Mouse (Mus musculus) cortical plate, adult 2 months (tissue): ENCODE measurements around the gene Brinp2.

Experiments
- CTCF ChIP-seq: fragments of 200-500 bp; IDR thresholded peaks from 2 replicates; pipeline ENCODE4 v1.5.1; 2011; ENCODE audit warnings: mild to moderate bottlenecking, control low read depth, low read length; ENCODE audit not compliant: insufficient read depth; ENCODE audit errors: extremely low read depth
- POLR2A ChIP-seq: fragments of 200-500 bp; IDR thresholded peaks from 2 replicates; pipeline ENCODE4 v1.6.1; 2011; ENCODE audit warnings: mild to moderate bottlenecking, low read length, control low read depth; ENCODE audit not compliant: insufficient read depth; ENCODE audit errors: extremely low read depth

- no peak for TF ChIP-seq CTCF
- TF ChIP-seq POLR2A, result no peak
Observed at GRCm38 (mm10) chr1:158310426-158311156, 45.5 kb downstream of the Brinp2 start.
